Mouse (Mus musculus): ENCODE data around the gene Nelfe. TPM values are rescaled to one million over a fixed set of nuclear protein-coding genes. Genes with fewer than 3 reads are reported as not detected.
"Not testable (repeated sequence)": the region's sequence is repeated elsewhere in the genome, so short reads cannot be mapped to it uniquely, and the experiment has no call there.

Nelfe gene
- total and polyA plus RNA-seq, 3 experiments: 12.3 to 15.8 (median 14.9) TPM

GRCm38 (mm10) chr17:34807176-34807575 is 43.0 kb upstream of the Nelfe start:
- Histone ChIP-seq H3K27me3 (ENCODE audit: control insufficient read depth, insufficient read depth, low read length) (no peaks in the 10 kb centered on the region), H3K9ac (ENCODE audit: low read depth, low read length) (no peak overlapping the region), H3K36me3 (ENCODE audit: control insufficient read depth, insufficient read depth, low read length) (no peaks in the 10 kb centered on the region), H3K27ac (no peak overlapping the region), H3K4me3 (no peak overlapping the region), H3K79me2 (replicated peaks; ENCODE audit: control insufficient read depth, insufficient read depth, low read length) (no peaks in the 10 kb centered on the region), H3K4me1 (ENCODE audit: control insufficient read depth, insufficient read depth, low read length) (no peaks in the 10 kb centered on the region)
- WGBS: 57% methylated on average over 3 of the region's 3 CpGs
- DNase-seq: peak in 1 of 2 experiments; percentile 4
- intact Hi-C loops (cut with DNase I): no loop called here
- TF ChIP-seq CTCF (IDR thresholded peaks at IDR 0.05): no peak
- no peak for TF ChIP-seq POLR2A (IDR thresholded peaks at IDR 0.05; ENCODE audit: insufficient read depth, low read depth, low read length)
- no peak for TF ChIP-seq EP300 (IDR thresholded peaks at IDR 0.05; ENCODE audit: insufficient read depth, low read depth, low read length)

DNA sequence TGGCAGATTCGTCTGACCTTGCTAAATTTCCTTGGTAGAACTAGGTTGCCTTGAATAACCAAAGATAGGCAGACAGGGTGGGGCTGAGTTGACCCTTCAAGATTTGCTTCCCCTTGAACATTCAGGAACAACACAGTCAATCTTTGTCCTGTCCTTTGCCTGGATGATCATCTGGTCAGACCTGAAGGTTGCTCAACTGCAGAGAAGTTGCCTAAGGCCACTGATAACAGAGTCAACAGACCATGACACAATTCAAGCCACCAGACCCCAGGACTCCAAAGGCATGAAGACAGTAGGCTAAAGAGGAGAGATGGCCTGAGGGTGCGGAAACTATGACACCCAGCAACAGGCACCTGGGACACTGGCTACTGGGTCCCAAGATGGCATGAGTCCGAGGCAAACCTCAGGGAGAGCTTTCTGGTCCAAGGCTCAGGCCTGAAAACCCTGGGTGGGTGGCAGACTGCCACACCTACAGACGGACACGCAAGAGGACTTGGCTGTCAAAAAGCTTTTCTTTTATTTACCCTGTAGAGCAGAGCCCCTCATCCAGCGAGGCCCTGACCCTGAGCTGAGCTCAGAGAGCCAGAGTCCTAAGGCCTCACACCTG is 41.5 kb upstream of the Nelfe start:
- Histone ChIP-seq H3K79me2 (replicated peaks; ENCODE audit: control insufficient read depth, insufficient read depth, low read length) (no peaks in the 10 kb centered on the region), H3K4me1 (ENCODE audit: control insufficient read depth, insufficient read depth, low read length) (no peaks in the 10 kb centered on the region), H3K27ac (no peak overlapping the region), H3K9ac (ENCODE audit: low read depth, low read length) (no peak overlapping the region), H3K4me3 (no peak overlapping the region), H3K36me3 (ENCODE audit: control insufficient read depth, insufficient read depth, low read length) (no peaks in the 10 kb centered on the region), H3K27me3 (ENCODE audit: control insufficient read depth, insufficient read depth, low read length) (no peaks in the 10 kb centered on the region)
- 76% methylated on average over 6 of the region's 6 CpGs for WGBS
- intact Hi-C loops (cut with DNase I): no loop called here
- TF ChIP-seq CTCF (IDR thresholded peaks at IDR 0.05) (no peak), POLR2A (IDR thresholded peaks at IDR 0.05; ENCODE audit: insufficient read depth, low read depth, low read length) (no peak), EP300 (IDR thresholded peaks at IDR 0.05; ENCODE audit: insufficient read depth, low read depth, low read length) (no peak)
- no peak for DNase-seq

DNA sequence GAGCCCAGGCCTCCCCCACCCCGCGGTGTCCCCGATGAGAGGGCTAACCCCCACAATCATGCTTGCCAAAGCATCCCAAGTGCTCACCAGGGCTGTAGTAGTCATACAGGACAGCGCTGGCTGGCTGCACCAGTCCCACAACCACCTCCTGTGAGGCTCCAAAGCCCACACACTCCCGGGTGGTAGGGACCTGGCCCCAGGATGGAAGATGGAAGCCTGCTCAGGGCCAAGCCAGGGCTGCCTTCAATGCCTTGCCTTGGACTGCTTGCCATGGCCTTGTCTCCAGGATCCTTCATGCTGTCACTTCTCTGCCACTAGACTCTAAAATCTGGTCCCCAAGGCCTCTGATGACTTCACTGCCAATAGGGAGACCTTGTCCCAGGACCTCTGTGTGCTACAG is 39.8 kb upstream of the Nelfe start:
- H3K27me3 ChIP-seq (ENCODE audit: control insufficient read depth, insufficient read depth, low read length); H3K4me1 ChIP-seq (ENCODE audit: control insufficient read depth, insufficient read depth, low read length); DNase-seq; H3K9ac ChIP-seq (ENCODE audit: low read depth, low read length); H3K27ac ChIP-seq; H3K36me3 ChIP-seq (ENCODE audit: control insufficient read depth, insufficient read depth, low read length); H3K4me3 ChIP-seq; intact Hi-C loops (cut with DNase I); H3K79me2 ChIP-seq (replicated peaks; ENCODE audit: control insufficient read depth, insufficient read depth, low read length): not testable (repeated sequence)
- 71% methylated on average over 5 of the region's 5 CpGs for WGBS

- H3K36me3 ChIP-seq (ENCODE audit: control insufficient read depth, insufficient read depth, low read length); intact Hi-C loops (cut with DNase I): not testable (repeated sequence)
Measured at GRCm38 (mm10) chr17:34810811-34811210, 39.4 kb upstream of the Nelfe start.

DNA sequence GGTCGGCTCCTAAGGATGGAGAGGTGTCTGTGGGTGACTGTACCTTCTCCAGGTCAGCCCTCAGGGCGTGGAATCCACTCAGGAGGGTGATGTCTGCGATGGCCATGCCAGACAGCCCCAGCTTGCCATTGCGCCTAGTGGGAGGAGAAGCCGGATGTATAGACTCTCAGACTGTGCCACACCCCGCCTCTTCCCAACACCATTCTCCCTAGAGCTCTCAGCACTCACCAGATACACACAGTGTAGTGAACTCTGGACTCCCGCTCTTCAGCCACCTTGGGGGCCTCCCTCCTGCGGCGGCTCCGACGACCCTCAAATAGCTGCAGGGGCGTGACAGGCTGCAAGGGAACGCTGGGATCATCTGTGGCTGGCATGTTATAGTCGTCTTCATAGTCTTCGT is 38.9 kb upstream of the Nelfe start:
- H3K27me3 ChIP-seq (ENCODE audit: control insufficient read depth, insufficient read depth, low read length): no peaks in the 10 kb centered on the region
- no peaks in the 10 kb centered on the region for H3K4me1 ChIP-seq (ENCODE audit: control insufficient read depth, insufficient read depth, low read length)
- DNase-seq: no peak
- intact Hi-C loops (cut with DNase I): no loop called here
- H3K27ac ChIP-seq: no peak overlapping the region
- H3K9ac ChIP-seq (ENCODE audit: low read depth, low read length): no peak overlapping the region
- no peaks in the 10 kb centered on the region for H3K36me3 ChIP-seq (ENCODE audit: control insufficient read depth, insufficient read depth, low read length)
- no peaks in the 10 kb centered on the region for H3K79me2 ChIP-seq (replicated peaks; ENCODE audit: control insufficient read depth, insufficient read depth, low read length)
- no peak overlapping the region for H3K4me3 ChIP-seq
- TF ChIP-seq EP300 (IDR thresholded peaks at IDR 0.05; ENCODE audit: insufficient read depth, low read depth, low read length) (no peak), CTCF (IDR thresholded peaks at IDR 0.05) (no peak), POLR2A (IDR thresholded peaks at IDR 0.05; ENCODE audit: insufficient read depth, low read depth, low read length) (no peak)
- 69% methylated on average over 15 of the region's 15 CpGs for WGBS

More at GRCm38 (mm10) chr17:34810811-34811210, 39.4 kb upstream of the Nelfe start:
- not testable (repeated sequence) for H3K27ac ChIP-seq; H3K4me1 ChIP-seq (ENCODE audit: control insufficient read depth, insufficient read depth, low read length); H3K9ac ChIP-seq (ENCODE audit: low read depth, low read length); H3K4me3 ChIP-seq; H3K27me3 ChIP-seq (ENCODE audit: control insufficient read depth, insufficient read depth, low read length); H3K79me2 ChIP-seq (replicated peaks; ENCODE audit: control insufficient read depth, insufficient read depth, low read length); DNase-seq
- 78% methylated on average over 8 of the region's 8 CpGs for WGBS

- WGBS: 58% methylated on average over 12 of the region's 12 CpGs
- not testable (repeated sequence) for H3K36me3 ChIP-seq (ENCODE audit: control insufficient read depth, insufficient read depth, low read length); H3K27me3 ChIP-seq (ENCODE audit: control insufficient read depth, insufficient read depth, low read length); H3K27ac ChIP-seq; H3K9ac ChIP-seq (ENCODE audit: low read depth, low read length); H3K4me3 ChIP-seq; H3K4me1 ChIP-seq (ENCODE audit: control insufficient read depth, insufficient read depth, low read length); H3K79me2 ChIP-seq (replicated peaks; ENCODE audit: control insufficient read depth, insufficient read depth, low read length)
- peak; percentile 21 to 58 for DNase-seq
- intact Hi-C loops (cut with DNase I): loop anchor here (2.0 kb wide), 1 partner anchor 81 kb away; no protein-coding TSS in a partner anchor
- TF ChIP-seq CTCF (IDR thresholded peaks at IDR 0.05): peak; percentile 82
Measured at GRCm38 (mm10) chr17:34813747-34814146, 36.4 kb upstream of the Nelfe start.
